Comparison of ENCODE assay signal across 7 mouse cellular contexts in genomic region chr9:121880840-121881239, GRCm38 (mm10). TPM values are rescaled to one million over a fixed set of nuclear protein-coding genes. Genes with fewer than 3 reads are reported as not detected.
DNase-seq lines count a peak whose midpoint lies in the region; ATAC-seq lines count a peak whose summit lies in the region.

No protein-coding gene starts in this region.

- H3K4me1 ChIP-seq in hindbrain, embryonic 16.5 days (ENCODE audit: control insufficient read depth, insufficient read depth, low read depth, low read length): peaks cover 2% of the 10 kb centered on the region; the same call in 1 of the 2 replicates

- no peak overlapping the region for H3K4me3 ChIP-seq in hindbrain, embryonic 16.5 days (ENCODE audit: low read length)

- no peak for ATAC-seq in hindbrain, embryonic 16.5 days

- H3K27ac ChIP-seq in hindbrain, embryonic 16.5 days (ENCODE audit: low read depth, low read length): no peak overlapping the region

- H3K27me3 ChIP-seq in hindbrain, embryonic 16.5 days (replicated peaks; ENCODE audit: control insufficient read depth, insufficient read depth, low read length): no peaks in the 10 kb centered on the region

- WGBS in hindbrain, embryonic 16.5 days: 31% methylated on average over 14 of the region's 14 CpGs

- no peaks in the 10 kb centered on the region for H3K9me3 ChIP-seq in hindbrain, embryonic 16.5 days (ENCODE audit: control insufficient read depth, low read length)

- peak; percentile 42 for DNase-seq in WW6 (ENCODE audit: low read depth, low spot score)
- peak; percentile 72 to 86 for DNase-seq in cerebellum, postnatal 14 days
- DNase-seq in gastrocnemius, adult 8-10 months (ENCODE audit: low spot score in 2 of 2): peak; percentile 69 to 71
- peak; percentile 51 to 83 for DNase-seq in left cerebral cortex, postnatal 10 days (ENCODE audit: extremely low spot score in 1 of 2, low spot score in 2 of 2)
- DNase-seq in mesoderm, embryonic 11.5 days (ENCODE audit: low read depth, low spot score): peak; percentile 83
- peak; percentile 17 for DNase-seq in spleen, adult 12 weeks (ENCODE audit: low spot score)

- H3K9ac ChIP-seq in hindbrain, embryonic 16.5 days (ENCODE audit: low read depth, low read length): no peak overlapping the region

- H3K4me2 ChIP-seq in hindbrain, embryonic 16.5 days (ENCODE audit: low read length): peak overlapping the region; percentile 39

- intact Hi-C loops in left cerebral cortex, postnatal 10 days (cut with DNase I): no loop called here

- H3K36me3 ChIP-seq in hindbrain, embryonic 16.5 days (ENCODE audit: control insufficient read depth, insufficient read depth, low read length): no peaks in the 10 kb centered on the region

RNA-seq across cellular contexts. Expression of gene Ackr2, which starts 17.3 kb away (rescaled TPM):
- 1 to 10 TPM in 1 of 4 experiments, under 1 TPM in 3; 0.61 to 1.2 (median 0.64) TPM for total RNA-seq in gastrocnemius, adult 8-10 months (2022)
- polyA plus RNA-seq in hindbrain, embryonic 16.5 days (2015; fragmentation: Nextera tagmentation; extraction: Ambion mirVana): 3.5 and 3.8 TPM in 2 replicates
- total RNA-seq in left cerebral cortex, postnatal 10 days (2021): 1 to 10 TPM; 3.6 to 4.2 TPM

RNA-seq across cellular contexts. Expression of gene Higd1a, which starts 22.7 kb away (rescaled TPM):
- total RNA-seq in gastrocnemius, adult 8-10 months (2022): 10 to 100 TPM; 76.7 to 98.3 (median 89.0) TPM
- 160 and 166 TPM in 2 replicates for polyA plus RNA-seq in hindbrain, embryonic 16.5 days (2015; fragmentation: Nextera tagmentation; extraction: Ambion mirVana)
- total RNA-seq in left cerebral cortex, postnatal 10 days (2021): 10 to 100 TPM; 97.0 to 99.0 TPM

RNA-seq across cellular contexts. Expression of gene Cyp8b1, which starts 35.3 kb away (rescaled TPM):
- total RNA-seq in gastrocnemius, adult 8-10 months (2022): not detected
- not detected in 2 replicates for polyA plus RNA-seq in hindbrain, embryonic 16.5 days (2015; fragmentation: Nextera tagmentation; extraction: Ambion mirVana)
- not detected for total RNA-seq in left cerebral cortex, postnatal 10 days (2021)

RNA-seq across cellular contexts. Expression of gene Ccdc13, which starts 41.6 kb away (rescaled TPM):
- under 1 TPM in 1 of 4 experiments, not detected in 3; 0.15 TPM for total RNA-seq in gastrocnemius, adult 8-10 months (2022)
- polyA plus RNA-seq in hindbrain, embryonic 16.5 days (2015; fragmentation: Nextera tagmentation; extraction: Ambion mirVana): 2.8 and 3.6 TPM in 2 replicates
- total RNA-seq in left cerebral cortex, postnatal 10 days (2021): 1 to 10 TPM; 9.0 to 9.3 TPM

Comparison
In these comparisons a context has a peak if more than half of its experiments do, and no peak if none do; other contexts are left out.
1. DNase-seq: peak in every context shown above with its lines; median percentile 83 in mesoderm, embryonic 11.5 days; 79 in cerebellum, postnatal 14 days; 70 in gastrocnemius, adult 8-10 months; 67 in left cerebral cortex, postnatal 10 days; 42 in WW6; 17 in spleen, adult 12 weeks.